Comparison of ENCODE assay signal across 20 mouse cellular contexts in the genomic region with DNA sequence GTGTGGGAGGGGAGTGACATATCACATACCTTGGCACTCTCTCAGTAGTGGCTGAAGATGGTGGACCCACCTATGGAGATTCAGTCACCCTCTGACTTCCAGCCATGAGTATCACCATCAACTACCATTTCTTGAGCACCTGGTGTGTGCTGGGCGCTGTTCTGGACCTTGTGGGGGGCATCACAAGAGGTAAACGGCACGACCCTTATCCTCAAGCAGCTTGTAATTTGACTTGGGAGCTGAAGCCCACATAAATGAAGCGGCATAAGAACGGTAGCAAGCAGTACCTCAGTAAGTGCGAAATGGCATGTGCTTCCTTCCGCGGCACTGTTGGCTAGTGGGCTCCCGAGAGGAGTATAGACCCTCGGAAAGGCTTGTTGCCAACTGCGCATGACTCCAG. TPM values are rescaled to one million over a fixed set of nuclear protein-coding genes. Genes with fewer than 3 reads are reported as not detected.
DNase-seq lines count a peak whose midpoint lies in the region; ATAC-seq and TF ChIP-seq lines count a peak whose summit lies in the region.
"Had no signal": no experiment of that assay in that cellular context is flagged by ENCODE, and none has a peak within 500 bp of the region (broad histone marks: within the 10 kb centered on the region; RNA-seq: fewer than 3 reads in every experiment).

No protein-coding gene starts in this region.

- H3K27me3 ChIP-seq in forebrain, embryonic 13.5 days = peaks cover 12% of the 10 kb centered on the region; the same call in 1 of the 2 replicates
- H3K27me3 ChIP-seq in forebrain, embryonic 12.5 days = peaks cover 5% of the 10 kb centered on the region; the same call in 1 of the 2 replicates
- H3K27me3 ChIP-seq in liver, embryonic 12.5 days (replicated peaks) = peaks cover 14% of the 10 kb centered on the region
- no peaks in the 10 kb centered on the region for H3K27me3 ChIP-seq in liver, postnatal 0 days (ENCODE audit: insufficient read depth, low read length)
- no peaks in the 10 kb centered on the region for H3K27me3 ChIP-seq in testis, adult 2 months (ENCODE audit: control insufficient read depth, insufficient read depth, low read length)
- H3K27me3 ChIP-seq in splenic B cell, adult 2 months (ENCODE audit: control insufficient read depth, insufficient read depth, low read length, poor library complexity, severe bottlenecking) = no peaks in the 10 kb centered on the region

- no peak for TF ChIP-seq CTCF in liver, postnatal 0 days (IDR thresholded peaks at IDR 0.05; ENCODE audit: low read depth)
- no peak for TF ChIP-seq CTCF in testis, adult 2 months (IDR thresholded peaks at IDR 0.05; ENCODE audit: control insufficient read depth, insufficient read depth, insufficient replicate concordance, low read depth, low read length)

- H3K27ac ChIP-seq in forebrain, embryonic 13.5 days = no peak overlapping the region
- no peak overlapping the region for H3K27ac ChIP-seq in forebrain, embryonic 12.5 days
- no peak overlapping the region for H3K27ac ChIP-seq in liver, embryonic 12.5 days
- no peak overlapping the region for H3K27ac ChIP-seq in liver, postnatal 0 days (ENCODE audit: low read depth)
- H3K27ac ChIP-seq in testis, adult 2 months (ENCODE audit: control insufficient read depth, insufficient read depth, low read depth, low read length) = no peak overlapping the region
- H3K27ac ChIP-seq: forebrain, embryonic 15.5 days; kidney, embryonic 15.5 days; limb, embryonic 13.5 days had no signal

- H3K4me2 ChIP-seq in forebrain, embryonic 13.5 days = 0 out of 2 replicates have a peak overlapping the region, but pooled peaks have one; percentile 79
- H3K4me2 ChIP-seq in forebrain, embryonic 12.5 days = no peak overlapping the region
- peak overlapping the region; percentile 82 for H3K4me2 ChIP-seq in liver, embryonic 12.5 days
- no peak overlapping the region for H3K4me2 ChIP-seq in liver, postnatal 0 days (ENCODE audit: low read depth, low read length)

- no peak for TF ChIP-seq EP300 in liver, postnatal 0 days (IDR thresholded peaks at IDR 0.05; ENCODE audit: low read depth)

- no peaks in the 10 kb centered on the region; the same call in 1 of the 2 replicates for H3K36me3 ChIP-seq in forebrain, embryonic 13.5 days (ENCODE audit: poor library complexity, severe bottlenecking)
- H3K36me3 ChIP-seq in forebrain, embryonic 12.5 days (replicated peaks) = 0 out of 2 replicates have a peak, but pooled peaks cover 4% of the 10 kb centered on the region
- peaks cover 4% of the 10 kb centered on the region; the same call in 1 of the 2 replicates for H3K36me3 ChIP-seq in liver, embryonic 12.5 days
- H3K36me3 ChIP-seq in liver, postnatal 0 days (replicated peaks; ENCODE audit: insufficient read depth, low read length) = no peaks in the 10 kb centered on the region
- no peaks in the 10 kb centered on the region for H3K36me3 ChIP-seq in testis, adult 2 months (ENCODE audit: control insufficient read depth, insufficient read depth, low read length)
- no peaks in the 10 kb centered on the region for H3K36me3 ChIP-seq in splenic B cell, adult 2 months (ENCODE audit: control insufficient read depth, insufficient read depth, low read length, poor library complexity, severe bottlenecking)
- H3K36me3 ChIP-seq: forebrain, embryonic 15.5 days; kidney, embryonic 15.5 days; limb, embryonic 13.5 days had no signal

- H3K9ac ChIP-seq in forebrain, embryonic 13.5 days = no peak overlapping the region
- H3K9ac ChIP-seq in forebrain, embryonic 12.5 days = no peak overlapping the region
- H3K9ac ChIP-seq in liver, embryonic 12.5 days = no peak overlapping the region
- no peak overlapping the region for H3K9ac ChIP-seq in liver, postnatal 0 days (replicated peaks)
- H3K9ac ChIP-seq: forebrain, embryonic 15.5 days had no signal

- no peak for ATAC-seq in forebrain, embryonic 13.5 days
- ATAC-seq in forebrain, embryonic 12.5 days (ENCODE audit: low FRiP score) = no peak
- ATAC-seq in liver, embryonic 12.5 days = no peak
- no peak for ATAC-seq in liver, postnatal 0 days
- ATAC-seq: forebrain, embryonic 15.5 days; intestine, postnatal 0 days had no signal

- no peak for DNase-seq in liver, postnatal 0 days
- no peak for DNase-seq in testis, postnatal 14 days (ENCODE audit: low spot score)
- DNase-seq in splenic B cell, adult 2 months (ENCODE audit: low read depth, low spot score) = peak; percentile 5
- DNase-seq in urinary bladder, postnatal 10 days (ENCODE audit: low spot score) = no peak
- DNase-seq: adrenal gland, adult 2 months; cerebellum, postnatal 36 days; gastrocnemius, postnatal 36 days; lung, adult 18-20 months; lung, postnatal 14 days; retina, postnatal 1 day; thymus, postnatal 36 days had no signal

- H3K4me3 ChIP-seq in forebrain, embryonic 13.5 days = no peak overlapping the region
- no peak overlapping the region for H3K4me3 ChIP-seq in forebrain, embryonic 12.5 days (replicated peaks)
- no peak overlapping the region for H3K4me3 ChIP-seq in liver, embryonic 12.5 days
- no peak overlapping the region for H3K4me3 ChIP-seq in liver, postnatal 0 days (ENCODE audit: low read depth, low read length)
- peak overlapping the region; percentile 99 for H3K4me3 ChIP-seq in testis, adult 2 months (ENCODE audit: control insufficient read depth, low read depth, low read length)

- H3K4me1 ChIP-seq in forebrain, embryonic 13.5 days = peaks cover 15% of the 10 kb centered on the region
- peaks cover 11% of the 10 kb centered on the region for H3K4me1 ChIP-seq in forebrain, embryonic 12.5 days
- peaks cover 17% of the 10 kb centered on the region for H3K4me1 ChIP-seq in liver, embryonic 12.5 days
- H3K4me1 ChIP-seq in liver, postnatal 0 days (ENCODE audit: insufficient read depth) = peaks cover 16% of the 10 kb centered on the region
- peaks cover 8% of the 10 kb centered on the region for H3K4me1 ChIP-seq in testis, adult 2 months (ENCODE audit: control insufficient read depth, insufficient read depth, low read length)

- WGBS in forebrain, embryonic 13.5 days = 48% methylated on average over 11 of the region's 11 CpGs
- WGBS in forebrain, embryonic 12.5 days = 55% methylated on average over 11 of the region's 11 CpGs
- WGBS in liver, embryonic 12.5 days (ENCODE audit: insufficient replicate concordance) = 47% methylated on average over 11 of the region's 11 CpGs
- 53% methylated on average over 11 of the region's 11 CpGs for WGBS in liver, postnatal 0 days (ENCODE audit: insufficient replicate concordance)

- no peak; the same call in 1 of the 2 replicates for TF ChIP-seq POLR2A in testis, adult 2 months (IDR thresholded peaks at IDR 0.05; ENCODE audit: control insufficient read depth, low read depth, low read length)

- no peaks in the 10 kb centered on the region for H3K9me3 ChIP-seq in forebrain, embryonic 13.5 days (replicated peaks)
- no peaks in the 10 kb centered on the region for H3K9me3 ChIP-seq in forebrain, embryonic 12.5 days
- no peaks in the 10 kb centered on the region for H3K9me3 ChIP-seq in liver, embryonic 12.5 days (replicated peaks)
- no peaks in the 10 kb centered on the region for H3K9me3 ChIP-seq in liver, postnatal 0 days (ENCODE audit: low read length)
- H3K9me3 ChIP-seq: forebrain, embryonic 15.5 days; kidney, embryonic 15.5 days; limb, embryonic 13.5 days had no signal

RNA-seq across cellular contexts. Expression of gene Kif9, which starts 1.2 kb away (rescaled TPM):
- 1.7 and 3.0 TPM in 2 replicates for polyA plus RNA-seq in forebrain, embryonic 13.5 days (2015; fragmentation: Nextera tagmentation; extraction: Ambion mirVana)
- 1.6 and 2.0 TPM in 2 replicates for polyA plus RNA-seq in forebrain, embryonic 12.5 days (2016; fragmentation: Nextera tagmentation; extraction: Ambion mirVana)
- 0.26 and 0.39 TPM in 2 replicates for polyA plus RNA-seq in liver, embryonic 12.5 days (2016; fragmentation: Nextera tagmentation; extraction: Ambion mirVana)
- 0.09 and 0.53 TPM in 2 replicates for polyA plus RNA-seq in liver, postnatal 0 days (2015; fragmentation: Nextera tagmentation; extraction: Ambion mirVana)
- polyA plus RNA-seq in testis, adult 2 months (2012; rRNA removed) = 122 and 131 TPM in 2 replicates

RNA-seq across cellular contexts. Expression of gene Klhl18, which starts 1.5 kb away (rescaled TPM):
- 8.2 and 9.6 TPM in 2 replicates for polyA plus RNA-seq in forebrain, embryonic 13.5 days (2015; fragmentation: Nextera tagmentation; extraction: Ambion mirVana)
- polyA plus RNA-seq in forebrain, embryonic 12.5 days (2016; fragmentation: Nextera tagmentation; extraction: Ambion mirVana) = 10.3 and 10.5 TPM in 2 replicates
- polyA plus RNA-seq in liver, embryonic 12.5 days (2016; fragmentation: Nextera tagmentation; extraction: Ambion mirVana) = 3.6 and 3.8 TPM in 2 replicates
- polyA plus RNA-seq in liver, postnatal 0 days (2015; fragmentation: Nextera tagmentation; extraction: Ambion mirVana) = 1.4 and 1.5 TPM in 2 replicates
- 11.5 TPM in 2 replicates for polyA plus RNA-seq in testis, adult 2 months (2012; rRNA removed)

RNA-seq across cellular contexts. Expression of gene Setd2, which starts 54.4 kb away (rescaled TPM):
- 39.7 and 41.8 TPM in 2 replicates for polyA plus RNA-seq in forebrain, embryonic 13.5 days (2015; fragmentation: Nextera tagmentation; extraction: Ambion mirVana)
- polyA plus RNA-seq in forebrain, embryonic 12.5 days (2016; fragmentation: Nextera tagmentation; extraction: Ambion mirVana) = 45.0 and 49.7 TPM in 2 replicates
- 18.6 and 20.4 TPM in 2 replicates for polyA plus RNA-seq in liver, embryonic 12.5 days (2016; fragmentation: Nextera tagmentation; extraction: Ambion mirVana)
- 9.6 and 10.1 TPM in 2 replicates for polyA plus RNA-seq in liver, postnatal 0 days (2015; fragmentation: Nextera tagmentation; extraction: Ambion mirVana)
- 33.1 and 34.8 TPM in 2 replicates for polyA plus RNA-seq in testis, adult 2 months (2012; rRNA removed)

RNA-seq across cellular contexts. Expression of gene Ngp, which starts 58.4 kb away (rescaled TPM):
- 0.22 and 0.96 TPM in 2 replicates for polyA plus RNA-seq in forebrain, embryonic 13.5 days (2015; fragmentation: Nextera tagmentation; extraction: Ambion mirVana)
- 1.2 and 2.2 TPM in 2 replicates for polyA plus RNA-seq in forebrain, embryonic 12.5 days (2016; fragmentation: Nextera tagmentation; extraction: Ambion mirVana)
- polyA plus RNA-seq in liver, embryonic 12.5 days (2016; fragmentation: Nextera tagmentation; extraction: Ambion mirVana) = 38.3 and 43.4 TPM in 2 replicates
- polyA plus RNA-seq in liver, postnatal 0 days (2015; fragmentation: Nextera tagmentation; extraction: Ambion mirVana) = 1,016 and 1,021 TPM in 2 replicates
- polyA plus RNA-seq in testis, adult 2 months (2012; rRNA removed) = not detected in 2 replicates
- polyA plus RNA-seq: adrenal gland, adult 2 months; large intestine, adult 2 months had no signal

Comparison
In these comparisons a context has a peak if more than half of its experiments do, and no peak if none do; other contexts are left out.
1. H3K4me2 ChIP-seq: peak in forebrain, embryonic 13.5 days (single experiment) and liver, embryonic 12.5 days (single experiment); none in forebrain, embryonic 12.5 days (single experiment) and liver, postnatal 0 days (single experiment).
2. RNA of gene Kif9, which starts 1.2 kb away (polyA plus RNA-seq): 122 to 131 TPM in testis, adult 2 months; 1.6 to 2.0 TPM in forebrain, embryonic 12.5 days, 1.7 to 3.0 TPM in forebrain, embryonic 13.5 days, 0.09 to 0.53 TPM in liver, postnatal 0 days and 0.26 to 0.39 TPM in liver, embryonic 12.5 days; every median in the first group is over 10 times any median in the second.